ENCODE assay signal across 27 mouse cellular contexts in genomic region chr5:98582051-98582450, GRCm38 (mm10). TPM values are rescaled to one million over a fixed set of nuclear protein-coding genes. Genes with fewer than 3 reads are reported as not detected.
A peak's percentile ranks its signal among the peaks of the same experiment; 100 is the strongest.
DNase-seq lines count a peak whose midpoint lies in the region; ATAC-seq and TF ChIP-seq lines count a peak whose summit lies in the region.
"Had no signal": no experiment of that assay in that cellular context is flagged by ENCODE, and none has a peak within 500 bp of the region (broad histone marks: within the 10 kb centered on the region; RNA-seq: fewer than 3 reads in every experiment).

No protein-coding gene starts in this region.

- H3K4me3 ChIP-seq in intestine, embryonic 16.5 days (ENCODE audit: low read length): no peak overlapping the region
- H3K4me3 ChIP-seq in intestine, postnatal 0 days (ENCODE audit: low read depth, low read length): no peak overlapping the region
- H3K4me3 ChIP-seq in lung, embryonic 15.5 days: no peak overlapping the region
- H3K4me3 ChIP-seq in midbrain, embryonic 11.5 days (ENCODE audit: low read depth, low read length): no peak overlapping the region
- H3K4me3 ChIP-seq in midbrain, embryonic 15.5 days: no peak overlapping the region
- H3K4me3 ChIP-seq: embryonic facial prominence, embryonic 10.5 days; embryonic facial prominence, embryonic 12.5 days; forebrain, embryonic 13.5 days; forebrain, embryonic 15.5 days had no signal

- H3K4me1 ChIP-seq in intestine, embryonic 16.5 days (ENCODE audit: control insufficient read depth, insufficient read depth, low read length): no peaks in the 10 kb centered on the region
- no peaks in the 10 kb centered on the region for H3K4me1 ChIP-seq in intestine, postnatal 0 days (replicated peaks; ENCODE audit: control insufficient read depth, insufficient read depth, low read length)
- peaks cover 14% of the 10 kb centered on the region for H3K4me1 ChIP-seq in lung, embryonic 15.5 days
- no peaks in the 10 kb centered on the region for H3K4me1 ChIP-seq in midbrain, embryonic 11.5 days (ENCODE audit: control insufficient read depth, insufficient read depth, low read length)
- H3K4me1 ChIP-seq in midbrain, embryonic 15.5 days: no peaks in the 10 kb centered on the region
- H3K4me1 ChIP-seq: embryonic facial prominence, embryonic 10.5 days; embryonic facial prominence, embryonic 12.5 days; forebrain, embryonic 15.5 days had no signal

- no peaks in the 10 kb centered on the region for H3K9me3 ChIP-seq in intestine, embryonic 16.5 days (ENCODE audit: control insufficient read depth, low read length)
- H3K9me3 ChIP-seq in intestine, postnatal 0 days (ENCODE audit: control insufficient read depth): no peaks in the 10 kb centered on the region
- no peaks in the 10 kb centered on the region for H3K9me3 ChIP-seq in lung, embryonic 15.5 days
- no peaks in the 10 kb centered on the region for H3K9me3 ChIP-seq in midbrain, embryonic 11.5 days (ENCODE audit: control insufficient read depth, low read length)
- H3K9me3 ChIP-seq in midbrain, embryonic 15.5 days: no peaks in the 10 kb centered on the region
- H3K9me3 ChIP-seq: embryonic facial prominence, embryonic 10.5 days; embryonic facial prominence, embryonic 12.5 days; forebrain, embryonic 13.5 days; forebrain, embryonic 15.5 days had no signal

- H3K9ac ChIP-seq in intestine, embryonic 16.5 days (ENCODE audit: low read depth, low read length): no peak overlapping the region
- no peak overlapping the region for H3K9ac ChIP-seq in intestine, postnatal 0 days (ENCODE audit: low read depth, low read length)
- H3K9ac ChIP-seq in lung, embryonic 15.5 days: no peak overlapping the region
- no peak overlapping the region for H3K9ac ChIP-seq in midbrain, embryonic 11.5 days (ENCODE audit: low read length)
- H3K9ac ChIP-seq in midbrain, embryonic 15.5 days: no peak overlapping the region
- H3K9ac ChIP-seq: embryonic facial prominence, embryonic 12.5 days; forebrain, embryonic 13.5 days; forebrain, embryonic 15.5 days had no signal

- 59% methylated on average over 3 of the region's 3 CpGs for WGBS in intestine, embryonic 16.5 days
- WGBS in intestine, postnatal 0 days: 57% methylated on average over 3 of the region's 3 CpGs
- WGBS in lung, embryonic 15.5 days: 22% methylated on average over 3 of the region's 3 CpGs
- WGBS in midbrain, embryonic 11.5 days: 89% methylated on average over 3 of the region's 3 CpGs
- WGBS in midbrain, embryonic 15.5 days: 90% methylated on average over 3 of the region's 3 CpGs

- peak overlapping the region; percentile 37; the same call in 1 of the 2 replicates for H3K27ac ChIP-seq in intestine, embryonic 16.5 days (ENCODE audit: low read length)
- H3K27ac ChIP-seq in intestine, postnatal 0 days (ENCODE audit: low read depth, low read length): no peak overlapping the region
- H3K27ac ChIP-seq in lung, embryonic 15.5 days: peak overlapping the region; percentile 58
- H3K27ac ChIP-seq in midbrain, embryonic 11.5 days (ENCODE audit: low read depth, low read length): no peak overlapping the region
- H3K27ac ChIP-seq in midbrain, embryonic 15.5 days: no peak overlapping the region
- H3K27ac ChIP-seq: embryonic facial prominence, embryonic 10.5 days; embryonic facial prominence, embryonic 12.5 days; forebrain, embryonic 13.5 days; forebrain, embryonic 15.5 days had no signal

- DNase-seq in lung, adult 18-20 months: no peak
- peak; percentile 80 for DNase-seq in midbrain, embryonic 11.5 days (ENCODE audit: low spot score, missing footprints)
- DNase-seq: adrenal gland, adult 8-10 months; adrenal gland, postnatal 14 days; adrenal gland, postnatal 36 days; B cell, adult 2 months; cerebellum, adult 11-12 months; cerebellum, adult 2 months; cerebellum, adult 9-10 months; cerebellum, postnatal 10 days; cerebellum, postnatal 25 days had no signal

- H3K4me2 ChIP-seq in intestine, embryonic 16.5 days (ENCODE audit: low read depth, low read length): no peak overlapping the region
- H3K4me2 ChIP-seq in intestine, postnatal 0 days (replicated peaks; ENCODE audit: low read depth): no peak overlapping the region
- H3K4me2 ChIP-seq in lung, embryonic 15.5 days: no peak overlapping the region
- no peak overlapping the region for H3K4me2 ChIP-seq in midbrain, embryonic 11.5 days
- no peak overlapping the region for H3K4me2 ChIP-seq in midbrain, embryonic 15.5 days
- H3K4me2 ChIP-seq: embryonic facial prominence, embryonic 12.5 days; forebrain, embryonic 13.5 days; forebrain, embryonic 15.5 days had no signal

- TF ChIP-seq CTCF in intestine, postnatal 0 days (IDR thresholded peaks at IDR 0.05; ENCODE audit: low read depth): no peak

- ATAC-seq in intestine, embryonic 16.5 days: no peak
- no peak for ATAC-seq in intestine, postnatal 0 days
- peak; percentile 75; the same call in 1 of the 2 replicates for ATAC-seq in lung, embryonic 15.5 days (ENCODE audit: borderline replicate concordance, extremely low read depth, low FRiP score, low TSS enrichment)
- ATAC-seq in midbrain, embryonic 11.5 days (ENCODE audit: low FRiP score): no peak
- ATAC-seq in midbrain, embryonic 15.5 days (replicated peaks): no peak
- ATAC-seq: activated CD4-positive, CD25-positive, alpha-beta regulatory T cell, adult 4 months; CD4-positive, CD25-positive, alpha-beta regulatory T cell, adult 4 months; forebrain, embryonic 13.5 days; forebrain, embryonic 15.5 days; Patski had no signal

- H3K27me3 ChIP-seq in intestine, embryonic 16.5 days (replicated peaks; ENCODE audit: control insufficient read depth, insufficient read depth, low read length): no peaks in the 10 kb centered on the region
- no peaks in the 10 kb centered on the region for H3K27me3 ChIP-seq in intestine, postnatal 0 days (replicated peaks; ENCODE audit: control insufficient read depth, insufficient read depth, low read length)
- no peaks in the 10 kb centered on the region for H3K27me3 ChIP-seq in lung, embryonic 15.5 days
- no peaks in the 10 kb centered on the region for H3K27me3 ChIP-seq in midbrain, embryonic 11.5 days (ENCODE audit: control insufficient read depth, insufficient read depth, low read length)
- H3K27me3 ChIP-seq in midbrain, embryonic 15.5 days (replicated peaks): no peaks in the 10 kb centered on the region
- H3K27me3 ChIP-seq: CH12.LX; embryonic facial prominence, embryonic 12.5 days; forebrain, embryonic 13.5 days; forebrain, embryonic 15.5 days; Patski had no signal

- no peaks in the 10 kb centered on the region for H3K36me3 ChIP-seq in intestine, embryonic 16.5 days (ENCODE audit: control insufficient read depth, insufficient read depth, low read length)
- no peaks in the 10 kb centered on the region for H3K36me3 ChIP-seq in intestine, postnatal 0 days (ENCODE audit: control insufficient read depth, insufficient read depth)
- H3K36me3 ChIP-seq in lung, embryonic 15.5 days: no peaks in the 10 kb centered on the region
- no peaks in the 10 kb centered on the region for H3K36me3 ChIP-seq in midbrain, embryonic 11.5 days (ENCODE audit: control insufficient read depth, insufficient read depth, low read length)
- no peaks in the 10 kb centered on the region for H3K36me3 ChIP-seq in midbrain, embryonic 15.5 days (replicated peaks)
- H3K36me3 ChIP-seq: embryonic facial prominence, embryonic 10.5 days; embryonic facial prominence, embryonic 12.5 days; forebrain, embryonic 15.5 days; G1E had no signal

RNA-seq across cellular contexts. Expression of gene Gm11111, which starts 29.6 kb away (rescaled TPM):
- polyA plus RNA-seq in intestine, embryonic 16.5 days (2015; fragmentation: Nextera tagmentation; extraction: Ambion mirVana): not detected in 2 replicates
- not detected in 2 replicates for polyA plus RNA-seq in intestine, postnatal 0 days (2015; fragmentation: Nextera tagmentation; extraction: Ambion mirVana)
- polyA plus RNA-seq in lung, embryonic 15.5 days (2015; fragmentation: Nextera tagmentation; extraction: Ambion mirVana): not detected in 2 replicates
- polyA plus RNA-seq in midbrain, embryonic 11.5 days (2014; fragmentation: Nextera tagmentation; extraction: Ambion mirVana): not detected in 2 replicates
- not detected in 2 replicates for polyA plus RNA-seq in midbrain, embryonic 15.5 days (2015; fragmentation: Nextera tagmentation; extraction: Ambion mirVana)
- polyA plus RNA-seq: activated CD4-positive, CD25-positive, alpha-beta regulatory T cell, adult 4 months; CD4-positive, CD25-positive, alpha-beta regulatory T cell, adult 4 months; cerebellum, adult 2 months; cortical plate, adult 2 months; embryonic facial prominence, embryonic 10.5 days; embryonic facial prominence, embryonic 12.5 days; embryonic facial prominence, embryonic 14.5 days; forebrain, embryonic 11.5 days; forebrain, embryonic 13.5 days; forebrain, embryonic 15.5 days; G1E; Patski had no signal

Comparison
In these comparisons a context has a peak if more than half of its experiments do, and no peak if none do; other contexts are left out.
1. H3K27ac ChIP-seq: peak in intestine, embryonic 16.5 days (single experiment) and lung, embryonic 15.5 days (single experiment); none in intestine, postnatal 0 days (single experiment), midbrain, embryonic 11.5 days (single experiment) and midbrain, embryonic 15.5 days (single experiment).